Mouse (Mus musculus) bone marrow macrophage, adult 2 months (primary cell): ENCODE measurements around the gene Slc25a33. TPM values are rescaled to one million over a fixed set of nuclear protein-coding genes. Genes with fewer than 3 reads are reported as not detected.

ENCODE experiments used
- H3K27ac ChIP-seq: 2 replicates; pipeline ENCODE4 v1.5.1; 2012; ENCODE audit warnings: low read depth, low read length; ENCODE audit not compliant: insufficient read depth
- H3K4me1 ChIP-seq: 2 replicates; pipeline ENCODE4 v1.6.1; 2012; ENCODE audit warnings: low read length; ENCODE audit not compliant: control insufficient read depth, insufficient read depth
- H3K4me3 ChIP-seq: 2 replicates; pipeline ENCODE4 v1.5.1; 2012; ENCODE audit warnings: mild to moderate bottlenecking, low read length, moderate library complexity; ENCODE audit not compliant: insufficient read depth
- CTCF ChIP-seq: IDR thresholded peaks from 2 replicates; pipeline ENCODE4 v1.5.1; 2012; ENCODE audit warnings: low read depth, mild to moderate bottlenecking, low read length, moderate library complexity
- POLR2A ChIP-seq: IDR thresholded peaks from 2 replicates; pipeline ENCODE4 v1.6.1; 2012; ENCODE audit warnings: mild to moderate bottlenecking, low read depth, low read length, borderline replicate concordance
- polyA plus RNA-seq: library from polyadenylated mRNA; stranded (reverse); fragments of >200 nt; gene quantifications from 2 replicates; pipeline ENCODE4 v1.2.4, GENCODE M21; 2012; ENCODE audit not compliant: missing spikeins, insufficient read depth, insufficient read length

Slc25a33 gene
- polyA plus RNA-seq, 1 experiment = 3.1 TPM

DNA sequence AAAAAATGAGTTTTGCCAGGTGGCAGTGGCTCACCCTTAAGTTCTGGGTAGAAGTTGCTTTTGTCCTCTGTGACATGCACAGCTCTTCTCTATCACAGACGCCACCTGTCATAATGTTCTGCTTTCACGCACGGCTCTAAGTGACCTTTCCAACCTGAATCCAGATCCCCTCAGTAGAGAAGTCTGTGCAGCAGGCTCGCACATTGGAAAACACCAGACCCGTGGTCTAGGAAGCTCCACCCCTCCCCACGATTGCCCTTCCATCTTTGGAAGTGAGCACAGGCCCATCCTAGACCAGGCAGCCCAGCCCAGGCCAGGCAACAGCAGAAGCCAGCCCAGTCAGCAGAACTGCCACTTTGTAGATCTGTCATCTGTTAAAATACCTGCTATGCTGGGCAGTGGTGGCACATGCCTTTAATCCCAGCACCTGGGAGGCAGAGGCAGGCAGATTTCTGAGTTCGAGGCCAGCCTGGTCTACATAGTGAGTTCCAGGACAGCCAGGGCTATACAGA, 20.9 kb upstream of the Slc25a33 start:
- peaks cover 24% of the 10 kb centered on the region for H3K4me1 ChIP-seq
- no peak for TF ChIP-seq POLR2A
- no peak for TF ChIP-seq CTCF
- no peak overlapping the region for H3K27ac ChIP-seq
- H3K4me3 ChIP-seq = no peak overlapping the region

DNA sequence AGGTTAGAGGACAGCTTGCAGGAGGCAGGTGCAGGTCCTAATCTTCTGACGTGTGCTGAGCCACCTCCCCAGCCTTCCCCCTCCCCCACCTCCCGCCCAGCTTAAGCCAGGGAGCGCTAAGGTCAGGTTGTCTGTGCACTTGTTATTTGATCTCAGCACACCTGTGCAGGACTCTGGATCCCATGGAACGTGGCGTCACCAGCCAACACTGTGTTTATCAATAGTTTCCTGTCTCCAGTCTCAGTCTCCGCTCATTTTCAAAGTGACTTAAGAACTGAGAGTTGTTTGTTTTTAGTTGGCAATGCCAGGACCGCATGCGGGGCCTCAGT, 19.9 kb upstream of the Slc25a33 start:
- no peak overlapping the region for H3K27ac ChIP-seq
- TF ChIP-seq POLR2A (no peak), CTCF (no peak)

DNA sequence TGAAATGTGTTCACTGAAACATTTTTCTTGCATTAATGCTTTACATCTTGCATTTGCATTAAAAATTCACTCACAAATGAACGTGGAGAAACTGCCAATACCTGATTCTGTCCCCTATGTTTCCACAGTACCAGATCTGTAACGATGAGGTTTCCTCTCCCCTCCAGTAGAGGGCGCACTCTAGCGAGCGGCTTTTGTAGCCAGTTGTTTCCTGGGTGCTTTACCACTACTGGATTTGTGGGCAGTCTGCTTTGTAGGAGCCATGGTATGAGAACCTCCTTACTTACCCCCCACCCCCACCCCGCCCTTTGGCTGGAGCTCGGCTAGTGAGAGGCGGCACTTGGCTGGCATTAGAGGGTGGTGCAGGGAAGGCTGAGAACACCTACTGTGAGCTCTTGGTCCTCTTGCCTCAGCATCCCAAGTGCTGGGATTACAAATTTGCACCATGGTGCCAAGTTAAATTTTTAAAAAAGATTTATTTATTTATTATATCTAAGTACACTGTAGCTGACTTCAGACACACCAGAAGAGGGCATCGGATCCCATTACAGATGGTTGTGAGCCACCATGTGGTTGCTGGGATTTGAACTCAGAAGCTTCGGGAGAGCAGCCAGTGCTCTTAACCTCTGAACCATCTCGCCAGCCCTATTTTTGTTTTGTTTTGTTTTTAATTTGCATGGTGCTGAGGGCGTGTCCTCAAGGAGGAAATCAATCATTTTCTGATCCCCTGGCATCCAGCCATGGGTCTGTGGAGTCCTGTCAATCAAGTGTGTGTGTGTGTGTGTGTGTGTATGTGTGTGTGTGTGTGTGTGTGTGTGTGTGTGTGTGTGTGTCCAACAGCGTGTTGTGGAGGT, 19.3 kb upstream of the Slc25a33 start:
- Histone ChIP-seq H3K27ac (no peak overlapping the region), H3K4me1 (peaks cover 31% of the 10 kb centered on the region), H3K4me3 (no peak overlapping the region)
- TF ChIP-seq CTCF (peak; percentile 95), POLR2A (no peak)

More for the DNA sequence above, 19.9 kb upstream of the Slc25a33 start:
- Histone ChIP-seq H3K4me1 (peaks cover 31% of the 10 kb centered on the region), H3K4me3 (no peak overlapping the region)

DNA sequence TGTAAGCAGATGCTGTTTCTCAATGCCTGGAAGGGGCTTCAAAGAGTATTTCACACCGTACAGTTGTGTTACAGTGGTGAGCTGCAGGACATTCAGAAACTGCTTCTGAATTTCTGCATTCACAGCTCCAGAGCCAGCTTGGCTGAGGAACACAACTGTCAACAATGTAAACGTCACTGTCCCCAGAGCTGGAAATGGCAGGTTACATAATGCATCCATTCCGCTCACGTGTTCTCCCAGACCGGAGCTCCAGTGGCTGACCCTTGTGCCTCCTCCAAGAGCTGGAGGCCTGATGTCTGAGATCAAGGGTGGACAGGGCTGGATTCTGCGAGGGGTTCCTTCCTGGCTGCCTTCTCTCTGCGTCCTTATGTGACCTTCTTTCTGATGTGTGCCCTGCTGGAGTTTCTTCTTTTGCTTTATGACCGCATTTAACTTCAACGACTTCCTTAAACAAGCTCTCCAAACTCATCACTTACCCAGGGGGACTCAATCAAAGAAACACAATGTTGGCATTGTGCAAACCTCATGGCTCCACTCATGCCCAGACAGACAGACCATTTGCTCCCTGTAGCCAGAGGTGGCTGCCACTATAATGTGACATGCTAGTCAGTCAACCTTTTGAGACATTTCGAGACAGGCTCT, 18.2 kb upstream of the Slc25a33 start:
- H3K27ac ChIP-seq = peak overlapping the region; percentile 45
- H3K4me1 ChIP-seq = peaks cover 31% of the 10 kb centered on the region
- H3K4me3 ChIP-seq = peak overlapping the region; percentile 9; the same call in 1 of the 2 replicates
- TF ChIP-seq POLR2A (no peak), CTCF (no peak)

DNA sequence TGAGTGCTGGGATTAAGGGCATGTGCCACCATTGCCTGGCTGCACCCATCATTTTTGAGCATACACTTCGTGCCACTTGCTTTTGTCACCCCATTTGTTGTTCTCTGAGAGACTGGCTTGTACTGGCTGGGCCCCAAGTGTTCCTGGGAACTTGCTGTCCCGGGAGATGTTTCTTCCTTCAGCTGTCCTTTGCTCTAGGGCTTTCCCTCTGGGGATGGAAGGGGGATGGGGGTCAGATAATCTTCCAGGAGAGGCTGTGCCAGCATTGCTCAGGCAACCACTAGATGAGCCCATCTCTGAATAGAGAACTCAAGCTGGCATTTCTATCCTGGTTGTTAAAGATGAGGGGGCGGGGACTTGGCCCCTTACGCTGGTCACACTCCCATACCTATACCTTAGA, 17.4 kb upstream of the Slc25a33 start:
- no peak overlapping the region for H3K27ac ChIP-seq
- peaks cover 31% of the 10 kb centered on the region for H3K4me1 ChIP-seq
- TF ChIP-seq CTCF = no peak
- no peak for TF ChIP-seq POLR2A
- no peak overlapping the region for H3K4me3 ChIP-seq

DNA sequence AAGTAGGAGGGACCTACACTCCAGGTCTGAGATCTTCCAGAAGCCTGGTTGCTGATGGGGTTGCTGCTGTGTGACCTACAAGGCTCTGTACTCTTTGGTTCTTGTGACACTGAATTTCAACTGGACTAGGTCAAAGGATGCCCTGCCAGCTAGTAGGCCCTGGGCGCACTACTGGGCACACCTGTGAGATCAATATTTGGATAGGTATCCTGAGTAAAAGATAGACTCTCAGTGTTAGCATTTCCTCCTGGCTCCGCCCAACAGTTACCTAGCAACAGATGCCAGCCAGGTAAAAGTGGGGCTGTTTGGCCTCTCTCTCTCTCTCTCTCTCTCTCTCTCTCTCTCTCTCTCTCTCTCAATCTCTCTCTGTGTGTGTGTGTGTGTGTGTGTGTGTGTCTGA, 16.9 kb upstream of the Slc25a33 start:
- TF ChIP-seq POLR2A = no peak
- TF ChIP-seq CTCF = no peak
- Histone ChIP-seq H3K4me3 (no peak overlapping the region), H3K27ac (no peak overlapping the region), H3K4me1 (peaks cover 31% of the 10 kb centered on the region)

DNA sequence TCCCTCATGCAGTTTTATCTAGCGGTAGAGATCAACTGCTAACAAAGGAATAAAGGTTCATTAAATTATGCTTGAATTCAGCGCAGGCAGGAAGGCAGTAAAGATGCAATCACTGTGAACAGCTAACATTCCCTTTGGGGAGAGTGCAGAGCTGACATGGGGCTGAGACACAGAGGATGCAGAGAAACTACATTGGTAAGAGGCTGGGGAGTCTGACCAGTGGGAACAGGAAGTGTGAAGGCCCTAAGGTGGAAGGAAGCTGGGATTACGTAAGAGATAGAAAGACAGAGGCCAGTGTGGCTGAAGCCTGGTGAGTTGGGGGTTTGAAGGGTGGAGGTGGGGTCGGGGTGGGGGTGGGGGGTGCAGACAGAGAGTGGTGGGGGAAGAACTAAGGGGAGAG, 16.5 kb upstream of the Slc25a33 start:
- TF ChIP-seq POLR2A = no peak
- TF ChIP-seq CTCF = no peak
- H3K4me3 ChIP-seq = no peak overlapping the region
- H3K27ac ChIP-seq = no peak overlapping the region
- peaks cover 33% of the 10 kb centered on the region for H3K4me1 ChIP-seq

DNA sequence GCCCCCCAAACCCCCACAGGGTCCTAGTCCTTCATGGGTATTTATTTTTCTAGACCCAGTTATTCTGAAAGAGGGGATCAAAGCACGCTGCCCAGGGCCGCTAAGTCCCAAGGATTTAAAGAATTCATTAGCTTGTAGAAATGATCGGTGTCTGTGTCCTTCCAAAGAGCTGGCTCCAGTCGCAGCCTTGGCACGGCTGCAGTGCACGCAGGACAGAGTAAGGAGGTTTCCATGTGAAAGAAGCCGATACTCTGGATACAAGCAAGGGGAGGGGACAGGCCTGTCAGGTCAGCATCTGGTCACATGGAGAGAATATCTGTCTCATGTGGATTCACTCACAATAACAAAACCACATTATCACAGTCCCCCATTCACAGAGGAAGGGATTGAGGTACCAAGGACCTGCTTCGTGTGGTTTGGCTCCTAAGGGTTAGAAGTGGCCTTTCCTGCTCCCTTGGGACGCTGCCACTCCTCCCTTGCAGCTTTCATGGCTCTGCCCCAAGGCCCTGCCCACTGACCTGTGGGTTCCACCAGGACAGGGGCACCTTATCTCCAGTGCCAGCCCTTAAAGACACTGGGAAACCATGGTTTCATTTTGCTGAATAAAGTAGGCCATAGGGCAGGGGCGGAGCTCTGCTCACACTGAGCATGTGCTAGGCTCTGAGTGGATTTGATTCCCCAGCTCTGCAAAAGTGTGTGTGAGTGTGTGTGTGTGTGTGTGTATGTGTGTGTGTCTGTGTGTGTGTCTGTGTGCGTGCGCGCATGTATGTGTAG, 15.5 kb upstream of the Slc25a33 start:
- H3K27ac ChIP-seq = no peak overlapping the region
- no peak overlapping the region for H3K4me3 ChIP-seq
- H3K4me1 ChIP-seq = peaks cover 35% of the 10 kb centered on the region
- TF ChIP-seq CTCF (no peak), POLR2A (no peak)

DNA sequence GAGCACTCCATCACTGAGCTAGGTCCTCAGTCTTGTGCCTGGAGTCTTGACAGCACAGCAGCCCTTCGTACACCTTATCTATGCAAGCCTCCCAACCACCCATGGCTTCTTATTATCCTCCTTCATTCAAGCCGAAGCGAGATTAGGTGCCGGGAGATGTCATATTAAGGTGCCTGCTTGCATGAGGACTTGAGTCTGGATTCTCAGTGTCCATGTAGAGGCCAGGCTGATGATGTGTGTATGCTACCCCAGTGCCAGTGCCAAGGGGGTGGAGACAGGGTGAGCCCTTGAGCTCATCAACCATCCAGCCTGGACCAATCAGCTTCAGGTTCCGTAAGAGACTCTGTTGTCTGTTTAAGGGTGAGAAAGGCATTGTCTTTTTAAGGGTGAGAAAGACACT, 10.8 kb upstream of the Slc25a33 start:
- no peak for TF ChIP-seq POLR2A
- no peak for TF ChIP-seq CTCF
- no peak overlapping the region for H3K27ac ChIP-seq
- H3K4me1 ChIP-seq = peaks cover 35% of the 10 kb centered on the region
- no peak overlapping the region for H3K4me3 ChIP-seq
